1 mouse cellular context compared by ENCODE assay signal in the genomic region with DNA sequence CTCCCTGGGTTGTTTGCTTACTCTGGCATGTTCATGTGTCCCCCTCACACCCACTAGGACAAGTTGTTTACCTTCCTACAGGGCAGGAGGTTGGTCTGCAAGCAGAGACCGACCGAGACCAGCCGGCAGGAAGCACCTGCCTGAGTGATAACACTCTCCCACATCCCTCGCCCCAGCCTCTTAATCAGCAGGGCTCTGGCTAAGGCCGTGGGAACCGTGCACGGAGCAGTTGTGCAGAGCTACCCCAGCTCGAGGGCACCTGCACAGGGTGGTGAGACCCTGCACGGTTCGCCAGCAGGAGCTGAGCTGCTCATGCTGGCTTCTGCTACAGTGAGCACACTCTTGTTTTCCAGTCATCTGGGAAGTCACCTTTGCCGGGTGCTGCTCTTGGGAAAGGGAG.
TF ChIP-seq lines count a peak whose summit lies in the region.

No protein-coding gene starts in this region.

TF ChIP-seq in CH12.LX, 34 proteins besides CTCF, POLR2A, EP300 and RAD21 (continued from another document):
- no peak for TF ChIP-seq HCFC1 (IDR thresholded peaks at IDR 0.05; ENCODE audit: low read depth, low read length)
- no peak for TF ChIP-seq UBTF (IDR thresholded peaks at IDR 0.05; ENCODE audit: low read depth, low read length)
- TF ChIP-seq POLR2AphosphoS2 (IDR thresholded peaks at IDR 0.05; ENCODE audit: low read depth, low read length), result no peak
